Mouse (Mus musculus): ENCODE measurements around the gene Lrmp.
"Not testable (repeated sequence)": the region's sequence is repeated elsewhere in the genome, so short reads cannot be mapped to it uniquely, and the experiment has no call there.

The Lrmp gene

DNA sequence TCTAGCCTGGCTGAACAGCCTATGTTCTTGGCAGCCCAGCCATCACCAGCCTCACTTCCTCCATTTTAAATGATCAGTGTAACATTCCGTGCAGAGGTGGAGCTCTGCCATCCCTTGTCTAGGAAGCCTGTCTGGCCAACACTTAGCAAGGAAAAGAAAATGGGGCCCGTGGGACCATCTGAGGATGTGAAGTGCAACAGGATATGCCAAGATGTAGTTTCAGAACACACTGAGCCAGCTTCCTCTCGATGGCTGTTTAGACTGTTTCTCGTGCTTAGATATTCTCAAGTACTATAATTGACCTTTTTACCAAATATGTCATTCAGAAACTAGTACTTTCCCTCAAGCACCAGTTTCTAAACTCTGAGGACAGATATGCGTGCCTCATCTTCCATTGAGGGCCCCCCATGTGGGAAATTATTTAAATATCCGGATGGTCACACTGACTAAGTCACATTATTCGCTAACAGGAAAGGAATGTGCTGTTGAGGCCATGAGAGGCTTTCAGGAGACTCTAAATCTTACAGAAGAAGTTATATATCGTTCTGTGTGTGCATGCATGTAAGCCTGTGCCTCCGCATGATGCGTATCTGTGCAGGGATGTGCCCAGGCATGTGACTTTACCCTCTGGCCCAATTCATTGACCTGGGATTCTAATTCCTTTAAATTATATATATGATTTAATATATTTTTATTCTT is 11.1 kb upstream of the Lrmp start:
- in situ Hi-C loops (cut with MseI, MboI): no loop called here

GRCm38 (mm10) chr6:145105439-145105838 is 10.0 kb upstream of the Lrmp start:
- in situ Hi-C loops (cut with MseI, MboI): no loop called here

DNA sequence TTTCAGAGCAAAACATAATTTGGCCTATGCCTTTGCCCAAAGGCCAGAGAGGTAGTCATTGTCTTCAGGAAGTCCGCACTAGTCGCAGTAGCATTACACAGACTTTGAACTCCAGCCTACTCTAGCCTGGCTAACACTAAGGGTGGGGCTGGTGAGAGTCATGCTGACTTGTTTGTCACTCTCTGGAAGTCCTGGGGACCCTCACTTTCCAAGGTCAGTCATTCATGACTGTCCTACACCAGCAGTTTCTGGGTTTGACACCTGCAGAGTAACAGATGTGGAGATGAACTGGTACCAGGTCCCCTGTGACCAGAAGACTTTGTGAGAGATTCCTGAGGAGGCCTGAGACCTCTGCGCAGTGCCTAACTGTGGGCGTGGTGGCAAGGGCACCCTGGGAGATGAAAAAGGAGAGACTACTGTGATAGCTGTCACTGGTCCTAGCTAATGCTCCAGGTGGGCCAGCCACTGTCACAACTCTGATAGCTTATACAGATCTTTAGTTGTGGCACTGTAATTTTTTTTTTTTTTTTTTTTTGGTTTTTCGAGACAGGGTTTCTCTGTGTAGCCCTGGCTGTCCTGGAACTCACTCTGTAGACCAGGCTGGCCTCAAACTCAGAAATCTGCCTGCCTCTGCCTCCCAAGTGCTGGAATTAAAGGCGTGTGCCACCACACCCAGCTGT is 9.2 kb upstream of the Lrmp start:
- in situ Hi-C loops (cut with MseI, MboI): no loop called here

DNA sequence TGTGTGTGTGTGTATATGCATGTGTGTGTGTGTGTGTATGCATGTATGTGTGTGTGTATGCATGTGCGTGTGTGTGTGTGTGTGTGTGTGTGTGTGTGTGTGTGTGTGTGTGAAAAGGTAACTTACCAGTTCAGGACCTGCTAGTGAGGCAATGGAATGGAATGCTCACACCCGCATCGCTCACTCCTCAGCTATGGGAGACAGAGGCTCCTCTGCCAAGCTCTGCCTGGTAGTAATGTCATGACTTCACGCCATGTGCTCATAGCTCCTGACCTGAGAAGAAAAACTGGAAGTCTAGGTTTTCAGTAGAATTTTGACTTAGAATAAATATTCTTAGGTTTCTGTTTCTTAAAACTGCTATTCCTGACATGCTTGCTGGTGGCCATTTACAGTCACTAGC is 4.7 kb upstream of the Lrmp start:
- in situ Hi-C loops (cut with MseI, MboI): no loop called here

GRCm38 (mm10) chr6:145112865-145113264 is 2.6 kb upstream of the Lrmp start:
- in situ Hi-C loops (cut with MseI, MboI): no loop called here

DNA sequence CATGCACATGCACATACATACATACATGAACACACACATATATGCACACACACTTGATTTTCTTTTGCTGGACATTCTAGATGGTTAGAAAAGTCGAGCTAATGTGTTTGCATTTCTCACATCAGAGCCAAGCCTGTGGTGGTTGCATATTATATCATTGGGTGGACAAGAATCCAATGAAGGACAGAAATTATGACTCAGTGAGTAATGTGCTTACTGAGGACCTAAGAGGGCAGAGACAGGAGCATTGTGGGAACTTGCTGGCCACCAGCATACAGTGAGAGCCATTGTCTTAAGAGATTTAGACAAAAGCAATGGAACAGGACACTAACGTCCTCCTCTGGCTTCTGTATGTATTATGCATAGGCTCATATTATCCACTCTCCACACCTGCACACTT is 892 bp upstream of the Lrmp start:
- in situ Hi-C loops (cut with MseI, MboI): no loop called here

DNA sequence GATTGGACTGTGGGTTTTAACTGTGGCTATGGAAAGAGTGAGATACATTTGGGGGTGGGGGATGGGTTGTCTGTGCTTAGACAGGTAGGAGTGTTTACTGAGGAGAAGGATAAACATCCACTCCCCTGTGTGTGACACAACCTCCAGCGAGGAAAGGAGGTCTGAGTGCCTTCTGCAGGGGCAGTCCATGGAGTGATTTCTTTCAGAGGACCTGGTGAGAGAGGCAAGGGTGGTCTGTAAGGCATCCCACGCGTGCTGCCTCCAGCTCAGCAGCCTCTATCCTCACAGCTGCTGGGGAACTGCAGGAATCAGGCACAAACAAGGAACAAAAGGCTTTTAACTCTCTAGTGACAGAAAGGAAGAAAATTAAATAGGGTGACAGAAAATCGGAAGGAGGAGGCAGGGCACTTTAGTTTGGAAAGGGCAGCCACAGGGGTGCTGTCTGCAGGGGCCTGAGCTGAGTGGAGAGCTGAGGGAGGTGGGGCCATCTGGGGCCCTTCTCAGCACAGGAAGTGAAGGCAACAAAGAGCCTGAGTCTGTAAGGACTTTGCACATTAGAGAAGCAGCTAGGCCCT is 732 bp downstream of the Lrmp start:
- in situ Hi-C loops (cut with MseI, MboI): no loop called here

DNA sequence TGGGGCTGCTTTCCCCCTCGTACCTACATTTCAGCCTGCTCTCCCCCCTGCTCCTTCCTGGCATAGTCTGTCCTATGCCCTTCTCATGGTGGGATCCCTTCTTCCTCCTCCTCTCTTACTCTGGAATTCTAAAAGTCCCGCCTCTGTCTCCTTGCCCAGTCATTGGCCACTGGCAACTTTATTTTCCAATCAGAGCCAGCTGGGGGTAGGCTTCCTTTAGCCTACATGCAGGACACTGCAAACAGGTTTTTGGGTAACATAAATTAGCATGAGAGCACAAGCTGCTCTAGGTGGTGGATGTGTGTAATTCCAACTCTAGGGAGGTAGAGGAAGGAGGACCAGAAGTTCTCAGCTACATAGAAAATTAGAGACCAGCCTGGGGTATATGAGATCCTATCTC is 4.6 kb downstream of the Lrmp start:
- in situ Hi-C loops (cut with MseI, MboI): no loop called here

DNA sequence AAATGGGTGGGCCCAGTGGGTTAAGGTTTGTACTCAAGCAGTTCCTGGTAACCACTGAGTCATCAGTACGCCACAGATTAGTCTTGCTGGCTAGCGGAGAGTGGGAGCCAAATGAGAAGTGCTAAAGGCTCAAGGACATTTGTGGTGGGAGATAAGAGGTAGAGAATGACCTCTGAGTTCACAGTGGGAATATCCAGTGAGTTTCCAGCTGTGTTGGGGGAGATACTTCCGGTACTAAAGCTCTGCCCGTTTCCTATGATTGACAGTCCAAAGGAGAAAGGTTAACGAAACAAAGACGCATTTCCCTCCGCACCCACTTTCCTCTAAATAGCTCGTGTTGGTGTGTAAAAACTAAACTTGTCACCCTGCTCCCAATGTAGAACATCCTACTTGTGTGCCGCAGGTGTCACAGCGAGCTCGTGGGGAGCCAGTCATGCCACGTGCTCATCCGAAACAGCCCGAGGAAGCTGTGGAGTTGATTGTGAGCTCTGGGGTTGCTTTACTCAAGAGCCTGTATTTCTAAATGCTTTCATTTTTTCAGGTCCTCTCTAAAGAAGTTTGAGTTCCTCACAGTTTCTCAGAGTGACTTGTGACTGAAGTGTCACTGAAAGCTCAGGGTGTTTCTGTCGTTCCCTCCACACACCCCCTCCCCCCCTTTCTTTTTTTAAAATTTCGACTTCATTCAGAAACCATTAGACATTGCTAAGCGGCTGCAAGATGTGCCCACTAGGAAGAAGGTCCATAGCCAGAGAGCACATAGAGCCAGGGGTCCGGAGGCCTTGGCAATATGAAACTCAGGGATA is 5.5 kb downstream of the Lrmp start:
- in situ Hi-C loops (cut with MseI, MboI): no loop called here

GRCm38 (mm10) chr6:145121590-145122420 is 6.4 kb downstream of the Lrmp start:
- in situ Hi-C loops (cut with MseI, MboI): no loop called here

- in situ Hi-C loops (cut with MseI, MboI): no loop called here
Measured at GRCm38 (mm10) chr6:145122423-145123059, 7.1 kb downstream of the Lrmp start.

- in situ Hi-C loops (cut with MseI, MboI): no loop called here
Measured at GRCm38 (mm10) chr6:145123136-145124060, 7.9 kb downstream of the Lrmp start.

DNA sequence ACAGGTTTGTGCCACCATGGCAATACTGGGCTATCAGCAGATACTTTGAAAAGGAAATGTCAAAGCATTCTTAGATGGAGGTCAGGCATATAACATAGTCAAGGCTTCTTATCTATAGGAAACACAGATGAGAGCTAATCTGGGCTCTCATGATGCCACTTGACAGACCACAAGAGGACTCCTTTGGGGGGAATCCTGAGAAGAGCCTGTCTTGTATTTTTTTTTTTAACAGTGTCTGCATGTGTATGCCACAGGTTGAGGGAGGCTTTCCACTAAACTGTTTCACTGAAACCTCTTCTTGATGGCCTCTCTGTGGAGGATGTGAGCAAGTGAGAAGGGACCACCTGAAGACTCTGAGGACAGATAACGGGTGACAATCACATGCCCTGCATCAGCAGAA is 9.2 kb downstream of the Lrmp start:
- in situ Hi-C loops (cut with MseI, MboI): no loop called here

DNA sequence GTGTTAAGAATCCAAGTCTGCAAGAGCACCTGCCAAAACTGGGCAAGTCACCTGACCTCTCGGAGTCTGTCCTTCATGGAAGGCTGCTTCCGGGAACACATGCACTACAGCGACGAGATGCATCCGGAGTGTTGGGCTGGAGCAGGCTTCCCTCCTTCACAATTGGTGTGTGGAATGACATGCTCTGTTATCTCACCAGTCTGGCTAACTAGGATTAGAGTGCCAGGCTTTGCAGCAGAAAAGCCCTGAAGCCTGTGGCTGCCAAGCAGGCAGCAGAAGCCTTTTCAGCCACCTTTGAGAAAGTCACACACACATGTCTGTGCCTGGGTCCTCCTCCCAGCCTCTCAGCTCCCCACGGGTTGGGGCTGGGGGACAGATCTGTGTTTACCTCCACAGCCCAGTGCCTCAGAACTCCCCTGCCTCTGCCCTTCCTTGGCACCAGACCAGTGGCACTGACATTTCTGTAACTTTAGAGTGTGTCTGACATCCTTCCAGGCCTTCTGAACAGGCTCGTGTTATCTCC is 10.2 kb downstream of the Lrmp start:
- in situ Hi-C loops (cut with MseI, MboI): no loop called here

- in situ Hi-C loops (cut with MseI, MboI): no loop called here
Measured at GRCm38 (mm10) chr6:145127652-145128051, 12.2 kb downstream of the Lrmp start.

DNA sequence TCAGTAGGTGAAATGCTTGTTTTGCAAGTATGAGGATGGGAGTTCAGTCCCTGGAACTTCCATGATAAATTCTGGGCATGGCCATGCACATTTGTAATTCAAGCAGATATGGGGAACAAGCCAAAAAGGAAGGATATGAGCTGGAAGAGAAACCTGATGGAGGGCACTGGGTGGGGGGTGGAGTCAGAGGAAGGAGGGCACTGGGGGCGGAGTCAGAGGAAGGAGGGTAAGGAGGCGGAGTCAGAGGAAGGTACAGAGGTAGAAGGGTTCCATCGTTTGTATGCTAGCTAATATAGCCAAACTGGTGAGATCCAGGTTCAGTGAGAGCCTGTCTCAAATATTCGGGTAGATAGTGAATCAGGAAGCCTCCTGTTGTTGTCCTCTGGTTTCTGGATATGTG is 14.1 kb downstream of the Lrmp start:
- in situ Hi-C loops (cut with MseI, MboI): no loop called here

DNA sequence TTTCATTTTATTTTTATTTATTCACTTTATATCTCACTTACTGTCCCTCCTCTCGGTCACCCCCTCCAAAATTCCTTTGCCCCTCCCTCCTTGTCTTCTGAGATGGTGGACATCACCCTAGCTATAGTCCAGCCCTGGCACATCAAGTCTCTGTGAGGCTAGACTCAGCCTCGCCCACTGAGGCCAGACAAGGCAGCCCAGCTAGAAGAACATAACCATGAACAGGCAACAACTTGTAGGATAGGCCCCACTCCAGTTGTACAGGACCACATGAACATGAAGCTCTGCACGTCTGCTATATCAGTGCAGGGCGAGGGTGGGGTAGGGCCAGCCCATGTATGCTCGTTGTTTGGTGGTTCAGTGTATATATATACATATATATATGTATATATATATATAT is 16.5 kb downstream of the Lrmp start:
- in situ Hi-C loops (cut with MseI, MboI): no loop called here

GRCm38 (mm10) chr6:145132969-145133368 is 17.5 kb downstream of the Lrmp start:
- in situ Hi-C loops (cut with MseI, MboI): not testable (repeated sequence)

DNA sequence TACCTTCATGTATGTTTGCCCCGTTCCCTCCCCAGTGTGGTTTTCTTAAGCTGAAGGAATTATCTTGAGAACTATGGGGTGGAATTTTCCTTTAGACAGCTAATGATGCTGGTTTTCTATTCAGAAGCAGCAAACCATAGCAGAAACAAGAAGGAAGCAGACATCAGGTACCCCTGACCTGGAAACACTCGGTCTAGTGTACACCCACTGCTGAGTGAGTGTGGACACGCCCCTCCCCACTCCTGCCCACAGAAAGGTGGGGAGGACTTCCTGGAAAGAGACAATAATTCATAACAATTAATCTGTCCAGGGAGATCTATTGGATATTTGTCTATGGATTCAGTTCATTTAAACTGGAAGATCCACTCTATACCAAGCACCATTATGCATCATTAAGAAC is 19.8 kb downstream of the Lrmp start:
- in situ Hi-C loops (cut with MseI, MboI): no loop called here

DNA sequence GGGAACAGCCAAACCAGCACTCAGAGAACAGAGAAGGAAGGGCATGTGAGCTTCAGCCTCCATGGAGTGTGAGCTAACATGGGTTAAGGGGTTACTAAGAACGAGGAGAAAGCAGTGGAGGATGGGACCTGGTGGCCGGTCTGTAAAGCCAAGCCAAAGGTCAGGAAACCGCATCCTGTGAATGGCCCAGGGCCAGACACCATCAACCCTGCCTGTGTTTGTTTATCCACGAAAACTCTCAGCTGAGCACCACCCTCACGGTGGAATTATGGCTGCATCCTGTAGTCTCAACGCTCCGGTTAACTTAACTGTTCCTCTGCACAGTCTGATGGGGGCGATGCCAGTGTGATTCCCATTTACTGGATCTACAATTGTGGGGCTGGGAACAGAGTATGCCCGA is 20.4 kb downstream of the Lrmp start:
- in situ Hi-C loops (cut with MseI, MboI): no loop called here
